Mouse (Mus musculus): ENCODE results near the gene Yeats4.

- TF ChIP-seq CTCF (IDR thresholded peaks at IDR 0.05) (no peak), POLR2A (IDR thresholded peaks at IDR 0.05; ENCODE audit: insufficient read depth, low read depth, low read length) (no peak), EP300 (IDR thresholded peaks at IDR 0.05; ENCODE audit: insufficient read depth, low read depth, low read length) (no peak)
Observed at GRCm38 (mm10) chr10:117238603-117239002, 14.3 kb upstream of the Yeats4 start, which contains the start of gene 9530003J23Rik.
